Mouse (Mus musculus): Measurements from ENCODE around the gene Rom1. TPM values are rescaled to one million over a fixed set of nuclear protein-coding genes. Genes with fewer than 3 reads are reported as not detected.

Gene Rom1
- polyA plus RNA-seq, 1 experiment from 2014 or later = 5.7 TPM

- Histone ChIP-seq H3K27ac (0 out of 2 replicates have a peak overlapping the region, but pooled peaks have one; percentile 44), H3K27me3 (ENCODE audit: insufficient read depth, low read length) (no peaks in the 10 kb centered on the region), H3K4me3 (replicated peaks; ENCODE audit: low read depth, low read length) (peak overlapping the region; percentile 18), H3K36me3 (ENCODE audit: insufficient read depth, low read length) (peaks cover 50% of the 10 kb centered on the region), H3K4me2 (ENCODE audit: low read length) (peak overlapping the region; percentile 80), H3K9ac (ENCODE audit: low read depth, low read length) (peak overlapping the region; percentile 40; the same call in 1 of the 2 replicates), H3K4me1 (replicated peaks; ENCODE audit: insufficient read depth, low read length) (peaks cover 9% of the 10 kb centered on the region; the same call in 1 of the 2 replicates), H3K9me3 (replicated peaks; ENCODE audit: low read length) (no peaks in the 10 kb centered on the region)
- WGBS = 11% methylated on average over 5 of the region's 5 CpGs
- DNase-seq (ENCODE audit: low spot score) (peak; percentile 91), ATAC-seq (replicated peaks; ENCODE audit: low FRiP score, low read depth) (no peak)
- TF ChIP-seq CTCF (IDR thresholded peaks at IDR 0.05; ENCODE audit: low read depth) = no peak
These were observed 15.6 kb upstream of the Rom1 start for GRCm38 (mm10) chr19:8944750-8945149.

GRCm38 (mm10) chr19:8944062-8944461, 14.9 kb upstream of the Rom1 start:
- no peaks in the 10 kb centered on the region for H3K27me3 ChIP-seq (ENCODE audit: insufficient read depth, low read length)
- peak; percentile 22 for DNase-seq (ENCODE audit: low spot score)
- H3K36me3 ChIP-seq (ENCODE audit: insufficient read depth, low read length) = peaks cover 45% of the 10 kb centered on the region
- peak overlapping the region; percentile 80 for H3K4me2 ChIP-seq (ENCODE audit: low read length)
- H3K9me3 ChIP-seq (replicated peaks; ENCODE audit: low read length) = no peaks in the 10 kb centered on the region
- no peak overlapping the region for H3K27ac ChIP-seq
- 0 out of 2 replicates have a peak overlapping the region, but pooled peaks have one; percentile 7 for H3K4me3 ChIP-seq (replicated peaks; ENCODE audit: low read depth, low read length)
- ATAC-seq (replicated peaks; ENCODE audit: low FRiP score, low read depth) = no peak
- 51% methylated on average over 5 of the region's 5 CpGs for WGBS
- H3K9ac ChIP-seq (ENCODE audit: low read depth, low read length) = peak overlapping the region; percentile 40; the same call in 1 of the 2 replicates
- TF ChIP-seq CTCF (IDR thresholded peaks at IDR 0.05; ENCODE audit: low read depth) = no peak
- H3K4me1 ChIP-seq (replicated peaks; ENCODE audit: insufficient read depth, low read length) = peaks cover 9% of the 10 kb centered on the region; the same call in 1 of the 2 replicates

- Histone ChIP-seq H3K36me3 (ENCODE audit: insufficient read depth, low read length) (peaks cover 44% of the 10 kb centered on the region), H3K9me3 (replicated peaks; ENCODE audit: low read length) (no peaks in the 10 kb centered on the region), H3K4me2 (ENCODE audit: low read length) (peak overlapping the region; percentile 80), H3K4me1 (replicated peaks; ENCODE audit: insufficient read depth, low read length) (peaks cover 9% of the 10 kb centered on the region; the same call in 1 of the 2 replicates), H3K4me3 (replicated peaks; ENCODE audit: low read depth, low read length) (peak overlapping the region; percentile 96), H3K27me3 (ENCODE audit: insufficient read depth, low read length) (no peaks in the 10 kb centered on the region), H3K9ac (ENCODE audit: low read depth, low read length) (peak overlapping the region; percentile 99), H3K27ac (no peak overlapping the region)
- ATAC-seq (replicated peaks; ENCODE audit: low FRiP score, low read depth) = no peak
- no peak for DNase-seq (ENCODE audit: low spot score)
- TF ChIP-seq CTCF (IDR thresholded peaks at IDR 0.05; ENCODE audit: low read depth) = no peak
- 51% methylated on average over 2 of the region's 2 CpGs for WGBS
These were observed 13.9 kb upstream of the Rom1 start for GRCm38 (mm10) chr19:8943047-8943446.

GRCm38 (mm10) chr19:8942276-8942964, 13.3 kb upstream of the Rom1 start:
- no peaks in the 10 kb centered on the region for H3K27me3 ChIP-seq (ENCODE audit: insufficient read depth, low read length)
- ATAC-seq (replicated peaks; ENCODE audit: low FRiP score, low read depth) (peak; percentile 50), DNase-seq (ENCODE audit: low spot score) (peak; percentile 71)
- H3K9me3 ChIP-seq (replicated peaks; ENCODE audit: low read length) = no peaks in the 10 kb centered on the region
- H3K36me3 ChIP-seq (ENCODE audit: insufficient read depth, low read length) = peaks cover 42% of the 10 kb centered on the region
- peaks cover 9% of the 10 kb centered on the region; the same call in 1 of the 2 replicates for H3K4me1 ChIP-seq (replicated peaks; ENCODE audit: insufficient read depth, low read length)
- peak overlapping the region; percentile 80 for H3K4me2 ChIP-seq (ENCODE audit: low read length)
- peak overlapping the region; percentile 96 for H3K4me3 ChIP-seq (replicated peaks; ENCODE audit: low read depth, low read length)
- H3K9ac ChIP-seq (ENCODE audit: low read depth, low read length) = peak overlapping the region; percentile 99
- peak overlapping the region; percentile 99 for H3K27ac ChIP-seq
- under 1% methylated on average over 44 of the region's 46 CpGs for WGBS
- TF ChIP-seq CTCF (IDR thresholded peaks at IDR 0.05; ENCODE audit: low read depth) = no peak

GRCm38 (mm10) chr19:8941515-8942217, 12.5 kb upstream of the Rom1 start, which contains the start of gene Mta2:
Gene Mta2 (plus strand): TSS chr19:8941875.
- no peaks in the 10 kb centered on the region for H3K9me3 ChIP-seq (replicated peaks; ENCODE audit: low read length)
- no peaks in the 10 kb centered on the region for H3K27me3 ChIP-seq (ENCODE audit: insufficient read depth, low read length)
- H3K36me3 ChIP-seq (ENCODE audit: insufficient read depth, low read length) = peaks cover 38% of the 10 kb centered on the region
- peak within 1 kb of the TSS; percentile 96 for H3K4me3 ChIP-seq (replicated peaks; ENCODE audit: low read depth, low read length)
- peaks cover 9% of the 10 kb centered on the region; the same call in 1 of the 2 replicates for H3K4me1 ChIP-seq (replicated peaks; ENCODE audit: insufficient read depth, low read length)
- peak; percentile 94 for ATAC-seq (replicated peaks; ENCODE audit: low FRiP score, low read depth)
- DNase-seq (ENCODE audit: low spot score) = peak; percentile 99
- H3K4me2 ChIP-seq (ENCODE audit: low read length) = peak within 1 kb of the TSS; percentile 80
- WGBS = under 1% methylated on average over 63 of the region's 64 CpGs
- TF ChIP-seq CTCF (IDR thresholded peaks at IDR 0.05; ENCODE audit: low read depth) = peak; percentile 36
- peak within 1 kb of the TSS; percentile 99 for H3K27ac ChIP-seq
- peak within 1 kb of the TSS; percentile 99 for H3K9ac ChIP-seq (ENCODE audit: low read depth, low read length)

GRCm38 (mm10) chr19:8941136-8941514, 12.0 kb upstream of the Rom1 start:
- H3K27me3 ChIP-seq (ENCODE audit: insufficient read depth, low read length) = no peaks in the 10 kb centered on the region
- peaks cover 36% of the 10 kb centered on the region for H3K36me3 ChIP-seq (ENCODE audit: insufficient read depth, low read length)
- 26% methylated on average over 10 of the region's 10 CpGs for WGBS
- peaks cover 9% of the 10 kb centered on the region; the same call in 1 of the 2 replicates for H3K4me1 ChIP-seq (replicated peaks; ENCODE audit: insufficient read depth, low read length)
- no peak for TF ChIP-seq CTCF (IDR thresholded peaks at IDR 0.05; ENCODE audit: low read depth)
- H3K27ac ChIP-seq = peak overlapping the region; percentile 99
- peak overlapping the region; percentile 99 for H3K9ac ChIP-seq (ENCODE audit: low read depth, low read length)
- DNase-seq (ENCODE audit: low spot score) = no peak
- H3K4me2 ChIP-seq (ENCODE audit: low read length) = peak overlapping the region; percentile 80
- ATAC-seq (replicated peaks; ENCODE audit: low FRiP score, low read depth) = no peak
- peak overlapping the region; percentile 96 for H3K4me3 ChIP-seq (replicated peaks; ENCODE audit: low read depth, low read length)
- H3K9me3 ChIP-seq (replicated peaks; ENCODE audit: low read length) = no peaks in the 10 kb centered on the region
